8 mouse cellular contexts compared by ENCODE assay signal in the genomic region with DNA sequence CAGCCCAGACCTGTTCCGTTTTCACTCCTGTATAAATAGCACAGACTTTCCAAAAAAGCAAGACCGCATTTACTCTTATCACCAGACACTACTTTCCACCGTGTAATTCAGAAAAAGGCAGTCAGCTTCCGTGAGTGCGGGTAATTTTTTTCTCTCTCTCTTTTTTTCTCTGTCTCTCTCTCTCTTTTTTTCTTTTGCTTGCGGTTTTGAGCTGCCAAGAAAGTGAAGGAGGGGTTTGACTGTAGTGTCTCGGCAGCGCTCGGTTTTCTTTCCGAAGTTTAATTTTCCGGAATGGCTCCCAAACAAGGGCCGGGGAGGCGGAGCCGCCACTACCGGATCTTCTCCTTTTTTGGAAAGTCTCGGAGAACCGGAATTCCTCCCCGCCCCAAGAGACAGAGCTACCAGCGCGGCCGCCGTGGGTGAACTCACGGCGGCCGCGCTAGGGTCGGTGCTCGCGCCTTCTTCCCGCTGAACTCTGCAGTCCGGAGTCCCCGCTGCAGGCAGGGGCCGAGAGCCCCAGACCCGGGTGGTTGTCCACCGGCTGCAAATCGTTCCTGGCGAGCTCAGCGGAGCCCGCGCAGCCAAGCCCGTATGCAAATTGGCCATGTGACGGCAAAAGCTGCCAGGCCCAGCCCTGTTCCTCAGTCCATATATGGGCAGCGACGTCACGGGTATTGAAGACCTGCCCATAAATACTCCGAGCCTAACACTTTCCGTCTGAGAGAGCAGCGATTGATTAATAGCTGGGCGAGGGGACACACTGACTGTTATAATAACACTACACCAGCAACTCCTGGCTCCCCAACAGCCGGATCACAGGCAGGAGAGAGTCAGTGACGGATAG. TPM values are rescaled to one million over a fixed set of nuclear protein-coding genes. Genes with fewer than 3 reads are reported as not detected.
DNase-seq lines count a peak whose midpoint lies in the region; ATAC-seq lines count a peak whose summit lies in the region.

No protein-coding gene starts in this region.

- peak; percentile 66 for ATAC-seq in common myeloid progenitor, adult 5-6 weeks (replicated peaks; ENCODE audit: low read depth, poor library complexity, severe bottlenecking)
- ATAC-seq in megakaryocyte progenitor cell, adult 5-6 weeks (replicated peaks; ENCODE audit: poor library complexity): peak; percentile 73

- peak; percentile 94 for DNase-seq in ZHBTc4 (ENCODE audit: low read depth, low spot score)
- peak; percentile 84 to 89 for DNase-seq in gastrocnemius, adult 8-10 months (ENCODE audit: low spot score in 2 of 2)
- DNase-seq in induced T-regulatory cell, adult 2 months (ENCODE audit: low read depth): peak; percentile 98
- DNase-seq in left cerebral cortex, adult 9 months (ENCODE audit: low spot score in 2 of 2): peak; percentile 75 to 90
- peak; percentile 80 for DNase-seq in right cerebral cortex, postnatal 14 days
- peak; percentile 87 to 91 for DNase-seq in urinary bladder, postnatal 36 days (ENCODE audit: low spot score in 2 of 2)

RNA-seq across cellular contexts. Expression of a gene that starts 2.1 kb away (rescaled TPM):
- 8.1 and 14.9 TPM in 2 replicates for total RNA-seq in common myeloid progenitor, adult 5-6 weeks (2017)
- 1 to 10 TPM in 1 of 4 experiments, under 1 TPM in 3; 0.17 to 1.1 (median 0.59) TPM for total RNA-seq in gastrocnemius, adult 8-10 months (2022)
- 0.84 and 1.1 TPM in 2 replicates for total RNA-seq in megakaryocyte progenitor cell, adult 5-6 weeks (2015)
- total RNA-seq in megakaryocyte progenitor cell, adult 5-6 weeks (2017): 1.9 and 2.2 TPM in 2 replicates

RNA-seq across cellular contexts. Expression of a gene that starts 11.4 kb away (rescaled TPM):
- total RNA-seq in common myeloid progenitor, adult 5-6 weeks (2017): 15.6 and 21.6 TPM in 2 replicates
- 10 to 100 TPM; 24.4 to 28.3 (median 26.1) TPM for total RNA-seq in gastrocnemius, adult 8-10 months (2022)
- 15.5 and 15.9 TPM in 2 replicates for total RNA-seq in megakaryocyte progenitor cell, adult 5-6 weeks (2015)
- total RNA-seq in megakaryocyte progenitor cell, adult 5-6 weeks (2017): 19.7 and 21.2 TPM in 2 replicates

Comparison
In these comparisons a context has a peak if more than half of its experiments do, and no peak if none do; other contexts are left out.
1. Peak in every context shown above with its lines: DNase-seq and ATAC-seq.